In genomic region chr10:79664131-79664665, GRCm38 (mm10) we compare ENCODE assay signal across 8 mouse cellular contexts. TPM values are rescaled to one million over a fixed set of nuclear protein-coding genes. Genes with fewer than 3 reads are reported as not detected.
A peak's percentile ranks its signal among the peaks of the same experiment; 100 is the strongest.
DNase-seq lines count a peak whose midpoint lies in the region; TF ChIP-seq lines count a peak whose summit lies in the region.
"Had no signal": no experiment of that assay in that cellular context is flagged by ENCODE, and none has a peak within 500 bp of the region (broad histone marks: within the 10 kb centered on the region; RNA-seq: fewer than 3 reads in every experiment).

Madcam1 (plus strand) TSS chr10:79664559.

- H3K4me3 ChIP-seq in gastrocnemius, adult 2 months: no peak within 1 kb of the TSS
- H3K4me3 ChIP-seq: myocyte had no signal

- H3K27ac ChIP-seq in gastrocnemius, adult 2 months: no peak within 1 kb of the TSS

- DNase-seq in 416B (ENCODE audit: low read depth): peak; percentile 64
- DNase-seq in ES-CJ7 (ENCODE audit: low read depth, low spot score): peak; percentile 88
- DNase-seq in cerebellum, adult 18-20 months: peak; percentile 70 to 79
- peak; percentile 79 for DNase-seq in gastrocnemius, adult 2 months
- peak; percentile 70 to 83 for DNase-seq in kidney, postnatal 25 days
- DNase-seq in lung, postnatal 25 days (ENCODE audit: low spot score): peak; percentile 57
- peak; percentile 50 for DNase-seq in right cerebral cortex, postnatal 25 days

- TF ChIP-seq CTCF in gastrocnemius, adult 2 months (IDR thresholded peaks at IDR 0.05): peak; percentile 93

- intact Hi-C loops in gastrocnemius, adult 2 months (cut with DNase I): loop anchor here (1.0 kb wide), 1 partner anchor 69 kb away; no protein-coding TSS in a partner anchor

RNA-seq across cellular contexts. Expression of gene Madcam1, which starts in this region (rescaled TPM):
- not detected for total RNA-seq in gastrocnemius, adult 2 months (2021)

Comparison
In these comparisons a context has a peak if more than half of its experiments do, and no peak if none do; other contexts are left out.
1. Peak in DNase-seq in gastrocnemius, adult 2 months; RNA of the gene not detected or under 1 TPM.